Mouse (Mus musculus) megakaryocyte-erythroid progenitor cell, adult 5-6 weeks (primary cell): ENCODE results near the gene Pim1. TPM values are rescaled to one million over a fixed set of nuclear protein-coding genes. Genes with fewer than 3 reads are reported as not detected.

Experiments used
- total RNA-seq, 2 experiments: library from RNA; stranded (forward) in 1 of 2; stranded (reverse) in 1 of 2; fragments of 200-1000, 215-1000 nt in 1 of 2; fragments of >200 nt in 1 of 2; fragmentation: Nextera tagmentation in 1 of 2; gene quantifications; 2 replicates each; pipeline ENCODE4 v1.2.3; 2014 to 2017

The Pim1 gene
- total RNA-seq, 2 experiments from 2014 or later: 33.2 to 96.9 TPM

Other genes with a start within 250 kb of the Pim1 start
- gene Ppil1, start 226.6 kb upstream of the Pim1 start, total RNA-seq (2014; fragmentation: Nextera tagmentation): 80.9 and 99.0 TPM in 2 replicates
- gene Ppil1, start 226.6 kb upstream of the Pim1 start, total RNA-seq (2017): 82.9 and 105 TPM in 2 replicates
- gene BC004004, start 222.0 kb upstream of the Pim1 start, total RNA-seq (2014; fragmentation: Nextera tagmentation): 81.8 and 82.3 TPM in 2 replicates
- gene BC004004, start 222.0 kb upstream of the Pim1 start, total RNA-seq (2017): 60.4 and 66.0 TPM in 2 replicates
- gene Pi16, start 173.1 kb upstream of the Pim1 start, total RNA-seq (2014; fragmentation: Nextera tagmentation): 0.32 TPM in 1 of 2 replicates, not detected in the other
- gene Pi16, start 173.1 kb upstream of the Pim1 start, total RNA-seq (2017): not detected in 2 replicates
- gene Mtch1, start 142.8 kb upstream of the Pim1 start, total RNA-seq (2014; fragmentation: Nextera tagmentation): 86.6 and 105 TPM in 2 replicates
- gene Mtch1, start 142.8 kb upstream of the Pim1 start, total RNA-seq (2017): 31.9 and 32.4 TPM in 2 replicates
- gene Fgd2, start 129.8 kb upstream of the Pim1 start, total RNA-seq (2014; fragmentation: Nextera tagmentation): 3.1 and 3.4 TPM in 2 replicates
- 2.7 and 6.0 TPM in 2 replicates for gene Fgd2, start 129.8 kb upstream of the Pim1 start, total RNA-seq (2017)
- gene Gm17657, start 58.9 kb downstream of the Pim1 start, total RNA-seq (2014; fragmentation: Nextera tagmentation): not detected in 2 replicates
- not detected in 2 replicates for gene Gm17657, start 58.9 kb downstream of the Pim1 start, total RNA-seq (2017)
- 15.0 TPM in 2 replicates for gene Tbc1d22b, start 59.0 kb downstream of the Pim1 start, total RNA-seq (2014; fragmentation: Nextera tagmentation)
- gene Tbc1d22b, start 59.0 kb downstream of the Pim1 start, total RNA-seq (2017): 3.7 and 4.6 TPM in 2 replicates
- gene Tmem217, start 61.6 kb downstream of the Pim1 start, total RNA-seq (2014; fragmentation: Nextera tagmentation): not detected in 2 replicates
- gene Tmem217, start 61.6 kb downstream of the Pim1 start, total RNA-seq (2017): not detected in 2 replicates
- 61.3 and 82.3 TPM in 2 replicates for gene Rnf8, start 124.0 kb downstream of the Pim1 start, total RNA-seq (2014; fragmentation: Nextera tagmentation)
- gene Rnf8, start 124.0 kb downstream of the Pim1 start, total RNA-seq (2017): 76.0 and 122 TPM in 2 replicates
- gene Gm28043, start 124.1 kb downstream of the Pim1 start, total RNA-seq (2014; fragmentation: Nextera tagmentation): 5.9 and 8.2 TPM in 2 replicates
- gene Gm28043, start 124.1 kb downstream of the Pim1 start, total RNA-seq (2017): 4.0 and 8.2 TPM in 2 replicates
- 44.7 and 73.5 TPM in 2 replicates for gene Cmtr1, start 169.8 kb downstream of the Pim1 start, total RNA-seq (2014; fragmentation: Nextera tagmentation)
- 135 and 166 TPM in 2 replicates for gene Cmtr1, start 169.8 kb downstream of the Pim1 start, total RNA-seq (2017)
- 20.4 and 22.0 TPM in 2 replicates for gene Ccdc167, start 226.3 kb downstream of the Pim1 start, total RNA-seq (2014; fragmentation: Nextera tagmentation)
- gene Ccdc167, start 226.3 kb downstream of the Pim1 start, total RNA-seq (2017): 6.0 and 16.3 TPM in 2 replicates